34 mouse cellular contexts compared by ENCODE assay signal in genomic region chr3:137620540-137620939, GRCm38 (mm10). TPM values are rescaled to one million over a fixed set of nuclear protein-coding genes. Genes with fewer than 3 reads are reported as not detected.
DNase-seq lines count a peak whose midpoint lies in the region; ATAC-seq and TF ChIP-seq lines count a peak whose summit lies in the region.
"Had no signal": no experiment of that assay in that cellular context is flagged by ENCODE, and none has a peak within 500 bp of the region (broad histone marks: within the 10 kb centered on the region; RNA-seq: fewer than 3 reads in every experiment).

No protein-coding gene starts in this region.

- no peak overlapping the region for H3K4me3 ChIP-seq in forebrain, embryonic 16.5 days (replicated peaks; ENCODE audit: low read length)
- H3K4me3 ChIP-seq in forebrain, embryonic 10.5 days: no peak overlapping the region
- H3K4me3 ChIP-seq in layer of hippocampus, adult 2 months: no peak overlapping the region
- no peak overlapping the region for H3K4me3 ChIP-seq in left cerebral cortex, adult 2 months
- no peak overlapping the region for H3K4me3 ChIP-seq in midbrain, embryonic 14.5 days (replicated peaks; ENCODE audit: low read depth, low read length)
- H3K4me3 ChIP-seq: embryonic facial prominence, embryonic 10.5 days; embryonic facial prominence, embryonic 13.5 days; erythroblast, embryonic 14.5 days; gastrocnemius, adult 2 months; hindbrain, embryonic 10.5 days; hindbrain, embryonic 13.5 days; intestine, embryonic 15.5 days had no signal

- peak; percentile 19; the same call in 1 of the 2 replicates for ATAC-seq in forebrain, embryonic 16.5 days
- ATAC-seq in midbrain, embryonic 14.5 days (ENCODE audit: low FRiP score, low TSS enrichment): no peak
- ATAC-seq: hindbrain, embryonic 16.5 days; intestine, embryonic 15.5 days had no signal

- intact Hi-C loops in left cerebral cortex, adult 2 months (cut with DNase I): loop anchor here (5.0 kb wide), 2 partner anchors 108 to 132 kb away; no protein-coding TSS in a partner anchor
- intact Hi-C loops in left cerebral cortex, postnatal 10 days (cut with DNase I): no loop called here

- no peak for DNase-seq in forebrain, embryonic 10.5 days (ENCODE audit: extremely low spot score, low spot score)
- peak in 1 of 2 experiments; percentile 60 for DNase-seq in layer of hippocampus, adult 2 months (ENCODE audit: low spot score in 2 of 2)
- no peak for DNase-seq in layer of hippocampus, postnatal 14 days (ENCODE audit: low spot score in 2 of 2)
- no peak for DNase-seq in left cerebral cortex, adult 2 months (ENCODE audit: extremely low spot score in 1 of 2, low spot score in 2 of 2)
- no peak for DNase-seq in left cerebral cortex, postnatal 10 days (ENCODE audit: extremely low spot score in 1 of 2, low spot score in 2 of 2)
- DNase-seq in telencephalon, adult 2 months (ENCODE audit: low read depth, low spot score): peak; percentile 45
- no peak for DNase-seq in midbrain, embryonic 14.5 days
- DNase-seq: adrenal gland, adult 2 months; adrenal gland, postnatal 14 days; B cell, adult 2 months; cerebellum, adult 11 months; cerebellum, adult 2 months; cerebellum, adult 9-11 months; cerebellum, postnatal 25 days; gastrocnemius, adult 2 months; gastrocnemius, postnatal 14 days; kidney, adult 11 months had no signal

- WGBS in forebrain, embryonic 16.5 days: 66% methylated on average over 5 of the region's 5 CpGs
- WGBS in forebrain, embryonic 10.5 days: 92% methylated on average over 5 of the region's 5 CpGs
- WGBS in midbrain, embryonic 14.5 days: 93% methylated on average over 5 of the region's 5 CpGs

- H3K9me3 ChIP-seq in forebrain, embryonic 16.5 days (ENCODE audit: control insufficient read depth, low read length): no peaks in the 10 kb centered on the region
- H3K9me3 ChIP-seq in forebrain, embryonic 10.5 days: no peaks in the 10 kb centered on the region
- H3K9me3 ChIP-seq in midbrain, embryonic 14.5 days (ENCODE audit: control insufficient read depth, low read length): no peaks in the 10 kb centered on the region
- H3K9me3 ChIP-seq: embryonic facial prominence, embryonic 10.5 days; embryonic facial prominence, embryonic 13.5 days; hindbrain, embryonic 10.5 days; hindbrain, embryonic 13.5 days; intestine, embryonic 15.5 days had no signal

- H3K4me2 ChIP-seq in forebrain, embryonic 16.5 days (ENCODE audit: low read length): no peak overlapping the region
- H3K4me2 ChIP-seq in midbrain, embryonic 14.5 days (ENCODE audit: low read length): no peak overlapping the region
- H3K4me2 ChIP-seq: embryonic facial prominence, embryonic 13.5 days; heart, embryonic 11.5 days; hindbrain, embryonic 13.5 days; intestine, embryonic 15.5 days had no signal

- peaks cover 16% of the 10 kb centered on the region for H3K4me1 ChIP-seq in forebrain, embryonic 16.5 days (replicated peaks; ENCODE audit: control insufficient read depth, insufficient read depth, low read length)
- peaks cover 27% of the 10 kb centered on the region for H3K4me1 ChIP-seq in forebrain, embryonic 10.5 days
- H3K4me1 ChIP-seq in midbrain, embryonic 14.5 days (ENCODE audit: control insufficient read depth, insufficient read depth, low read length): peaks cover 11% of the 10 kb centered on the region; the same call in 1 of the 2 replicates

- H3K9ac ChIP-seq in forebrain, embryonic 16.5 days (replicated peaks; ENCODE audit: low read depth, low read length): no peak overlapping the region
- no peak overlapping the region for H3K9ac ChIP-seq in midbrain, embryonic 14.5 days (replicated peaks; ENCODE audit: low read length)
- H3K9ac ChIP-seq: embryonic facial prominence, embryonic 13.5 days; hindbrain, embryonic 13.5 days; intestine, embryonic 15.5 days had no signal

- TF ChIP-seq CTCF in layer of hippocampus, adult 2 months (conservative IDR thresholded peaks at IDR 0.05): no peak
- no peak for TF ChIP-seq CTCF in left cerebral cortex, adult 2 months (IDR thresholded peaks at IDR 0.05)

- H3K27ac ChIP-seq in forebrain, embryonic 16.5 days (ENCODE audit: low read length): no peak overlapping the region
- H3K27ac ChIP-seq in forebrain, embryonic 10.5 days: no peak overlapping the region
- H3K27ac ChIP-seq in layer of hippocampus, adult 2 months: peak overlapping the region; percentile 12
- H3K27ac ChIP-seq in left cerebral cortex, adult 2 months: peak overlapping the region; percentile 45; the same call in 1 of the 2 replicates
- H3K27ac ChIP-seq in midbrain, embryonic 14.5 days (replicated peaks; ENCODE audit: low read depth, low read length): no peak overlapping the region
- H3K27ac ChIP-seq: embryonic facial prominence, embryonic 10.5 days; embryonic facial prominence, embryonic 13.5 days; gastrocnemius, adult 2 months; hindbrain, embryonic 10.5 days; hindbrain, embryonic 13.5 days; intestine, embryonic 15.5 days had no signal

- H3K36me3 ChIP-seq in forebrain, embryonic 16.5 days (ENCODE audit: control insufficient read depth, insufficient read depth): no peaks in the 10 kb centered on the region
- no peaks in the 10 kb centered on the region for H3K36me3 ChIP-seq in forebrain, embryonic 10.5 days (replicated peaks)
- H3K36me3 ChIP-seq in midbrain, embryonic 14.5 days (ENCODE audit: control insufficient read depth, insufficient read depth, low read length): no peaks in the 10 kb centered on the region
- H3K36me3 ChIP-seq: embryonic facial prominence, embryonic 10.5 days; embryonic facial prominence, embryonic 13.5 days; hindbrain, embryonic 10.5 days; hindbrain, embryonic 13.5 days; intestine, embryonic 15.5 days had no signal

- H3K27me3 ChIP-seq in forebrain, embryonic 16.5 days (replicated peaks; ENCODE audit: control insufficient read depth, insufficient read depth, low read length): peaks cover 11% of the 10 kb centered on the region; the same call in 1 of the 2 replicates
- H3K27me3 ChIP-seq in forebrain, embryonic 10.5 days (ENCODE audit: poor library complexity, severe bottlenecking): peaks cover 36% of the 10 kb centered on the region
- H3K27me3 ChIP-seq in midbrain, embryonic 14.5 days (ENCODE audit: control insufficient read depth, insufficient read depth, low read length): peaks cover 6% of the 10 kb centered on the region; the same call in 1 of the 2 replicates

RNA-seq across cellular contexts. Expression of gene Ddit4l, which starts 0.9 kb away (rescaled TPM):
- 6.1 and 6.7 TPM in 2 replicates for polyA plus RNA-seq in forebrain, embryonic 16.5 days (2015; fragmentation: Nextera tagmentation; extraction: Ambion mirVana)
- 9.7 and 10.2 TPM in 2 replicates for polyA plus RNA-seq in forebrain, embryonic 10.5 days (2016; fragmentation: Nextera tagmentation; extraction: Ambion mirVana)
- 1 to 10 TPM; 8.7 to 8.9 TPM for total RNA-seq in layer of hippocampus, adult 2 months (2021)
- 1 to 10 TPM; 5.8 to 7.5 TPM for total RNA-seq in layer of hippocampus, postnatal 14 days (2021)
- total RNA-seq in left cerebral cortex, adult 2 months (2021): 10 to 100 TPM; 19.7 to 25.6 TPM
- 1 to 10 TPM; 6.1 to 7.2 TPM for total RNA-seq in left cerebral cortex, postnatal 10 days (2021)
- polyA plus RNA-seq in midbrain, embryonic 14.5 days (2014; fragmentation: Nextera tagmentation; extraction: Ambion mirVana): 3.2 and 6.5 TPM in 2 replicates
- total RNA-seq: common myeloid progenitor, adult 5-6 weeks; MEL had no signal
- polyA plus RNA-seq: erythroblast, embryonic 14.5 days had no signal

RNA-seq across cellular contexts. Expression of gene Gm21962, which starts 50.8 kb away (rescaled TPM):
- not detected in 2 replicates for polyA plus RNA-seq in forebrain, embryonic 16.5 days (2015; fragmentation: Nextera tagmentation; extraction: Ambion mirVana)
- polyA plus RNA-seq in forebrain, embryonic 10.5 days (2016; fragmentation: Nextera tagmentation; extraction: Ambion mirVana): not detected in 2 replicates
- total RNA-seq in layer of hippocampus, adult 2 months (2021): not detected
- total RNA-seq in layer of hippocampus, postnatal 14 days (2021): not detected
- total RNA-seq in left cerebral cortex, adult 2 months (2021): not detected
- total RNA-seq in left cerebral cortex, postnatal 10 days (2021): not detected
- not detected in 2 replicates for polyA plus RNA-seq in midbrain, embryonic 14.5 days (2014; fragmentation: Nextera tagmentation; extraction: Ambion mirVana)
- total RNA-seq: adrenal gland, adult 2 months; adrenal gland, postnatal 14 days; adrenal gland, postnatal 4 days; gastrocnemius, adult 2 months; gastrocnemius, postnatal 14 days; gastrocnemius, postnatal 4 days; heart, adult 8-10 months; heart, postnatal 25 days; MEL had no signal
- polyA plus RNA-seq: adrenal gland, adult 2 months; cerebellum, adult 2 months; embryonic facial prominence, embryonic 10.5 days; embryonic facial prominence, embryonic 13.5 days; erythroblast, embryonic 14.5 days; heart, embryonic 11.5 days; heart, embryonic 14.5 days; heart, postnatal 0 days; hindbrain, embryonic 10.5 days; hindbrain, embryonic 13.5 days; hindbrain, embryonic 16.5 days; intestine, embryonic 15.5 days had no signal

Comparison
In these comparisons a context has a peak if more than half of its experiments do, and no peak if none do; other contexts are left out.
1. H3K27ac ChIP-seq: peak in layer of hippocampus, adult 2 months (single experiment) and left cerebral cortex, adult 2 months (single experiment); none in forebrain, embryonic 16.5 days (single experiment), forebrain, embryonic 10.5 days (single experiment) and midbrain, embryonic 14.5 days (single experiment).